Mouse (Mus musculus) adrenal gland (tissue): ENCODE data around the gene Fam19a1.

Experiments used
- intact Hi-C: fragments of 180-260 bp; cut with DNase I; formaldehyde crosslinking; loops from one replicate; pipeline ENCODE4 v1.15.1; 2025

Fam19a1 gene

GRCm38 (mm10) chr6:96254815-96255214 is 141.9 kb downstream of the Fam19a1 start:
- intact Hi-C loops = no loop called here

GRCm38 (mm10) chr6:96258651-96259050 is 145.7 kb downstream of the Fam19a1 start:
- intact Hi-C loops = no loop called here

DNA sequence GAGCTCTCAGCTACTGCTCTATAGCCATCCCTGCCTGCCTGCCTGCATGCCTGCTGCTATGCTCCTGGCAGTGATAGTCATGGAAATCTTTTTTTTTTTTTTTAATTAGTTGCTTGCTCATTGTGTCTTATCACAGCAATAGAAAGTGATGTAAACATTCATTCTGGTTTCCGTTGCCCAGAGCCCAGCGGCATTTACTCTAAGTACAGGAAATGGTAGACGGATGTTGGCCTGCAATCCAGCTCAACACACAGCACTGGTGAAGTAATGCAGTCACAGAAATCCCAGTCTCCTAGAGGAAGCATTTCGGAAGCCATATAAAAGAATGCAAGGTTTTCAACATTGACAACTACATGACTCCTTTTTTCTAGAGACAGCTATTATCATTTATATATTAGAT is 153.5 kb downstream of the Fam19a1 start:
- intact Hi-C loops = no loop called here

- intact Hi-C loops = no loop called here
These were observed 155.8 kb downstream of the Fam19a1 start for GRCm38 (mm10) chr6:96268788-96269187.

DNA sequence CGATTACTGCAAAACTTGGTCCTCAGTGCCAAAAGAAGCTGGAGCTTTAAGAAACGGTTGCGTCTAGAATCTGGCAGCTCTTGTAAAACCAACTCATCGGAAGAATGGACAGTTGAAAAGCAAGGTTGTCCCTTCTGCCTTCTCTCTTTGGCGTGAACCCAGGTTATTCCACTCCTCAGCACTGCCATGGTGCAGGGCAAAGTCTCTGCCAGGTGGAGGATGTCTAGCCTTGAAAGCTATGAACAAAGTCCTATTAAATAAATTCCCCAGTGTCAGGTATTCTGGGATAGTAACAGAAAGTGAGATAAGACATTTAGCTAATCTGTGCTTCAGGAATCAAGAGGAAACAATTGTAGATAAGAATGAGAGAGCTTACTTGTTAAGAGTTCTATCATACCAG is 157.5 kb downstream of the Fam19a1 start:
- intact Hi-C loops = no loop called here

GRCm38 (mm10) chr6:96283731-96284130 is 170.8 kb downstream of the Fam19a1 start:
- intact Hi-C loops = no loop called here

DNA sequence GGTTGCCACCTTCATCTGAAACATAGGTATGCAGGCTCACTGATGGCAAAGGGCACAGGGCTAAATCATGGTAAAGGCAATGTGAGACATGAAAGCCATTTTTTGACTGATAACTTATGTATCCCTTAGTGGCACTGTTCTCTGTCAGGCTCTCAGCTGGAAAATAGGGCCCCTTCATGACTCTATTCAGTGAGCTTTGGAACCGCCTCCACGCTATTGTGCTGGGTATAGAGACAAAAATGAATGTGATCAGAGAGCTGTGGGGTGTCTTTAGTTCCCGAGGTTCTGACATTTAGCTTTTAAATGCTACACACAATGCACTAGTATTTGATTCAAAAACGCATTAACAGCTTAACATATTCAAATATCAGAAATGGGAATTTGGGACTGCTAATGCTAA is 171.6 kb downstream of the Fam19a1 start:
- intact Hi-C loops = no loop called here

GRCm38 (mm10) chr6:96286276-96286675 is 173.3 kb downstream of the Fam19a1 start:
- intact Hi-C loops = no loop called here

DNA sequence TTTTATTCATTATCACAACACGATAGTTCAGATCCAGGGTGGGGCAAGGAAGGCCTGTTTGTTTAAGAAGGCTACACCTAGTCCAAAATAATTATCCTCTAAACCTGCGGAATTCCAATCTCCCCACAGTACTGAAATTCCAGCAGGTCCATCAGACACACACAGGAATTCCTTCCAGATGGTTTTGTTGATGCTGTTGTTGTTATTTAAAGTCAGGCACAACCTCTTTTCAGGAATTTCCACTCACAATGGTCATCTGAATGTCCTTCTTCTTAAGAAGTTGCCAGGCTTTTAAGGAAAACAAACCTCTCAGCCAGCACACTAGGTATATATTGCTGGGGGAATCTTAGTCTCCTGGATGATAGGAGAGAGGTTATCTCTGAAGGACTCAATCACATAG is 174.4 kb downstream of the Fam19a1 start:
- intact Hi-C loops = no loop called here

DNA sequence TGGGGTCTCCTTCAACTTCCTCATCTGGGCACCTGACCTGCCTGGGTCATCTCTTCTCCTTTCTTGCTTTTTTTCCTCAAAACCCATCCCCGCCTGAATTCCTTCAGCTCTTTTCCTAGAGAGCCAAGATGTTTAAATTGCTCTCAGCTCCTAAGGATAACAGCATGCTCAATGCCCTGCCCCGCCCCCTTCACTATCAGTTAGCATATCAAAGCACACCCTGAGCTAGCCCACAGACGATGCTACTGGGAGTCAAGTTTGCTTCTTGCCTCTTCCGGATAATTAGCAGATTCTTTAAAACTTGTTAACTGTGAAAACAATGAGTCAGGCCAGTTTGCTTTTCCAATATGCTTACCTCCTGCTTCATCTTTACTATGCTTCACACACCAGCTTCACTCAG is 176.7 kb downstream of the Fam19a1 start:
- intact Hi-C loops = no loop called here

DNA sequence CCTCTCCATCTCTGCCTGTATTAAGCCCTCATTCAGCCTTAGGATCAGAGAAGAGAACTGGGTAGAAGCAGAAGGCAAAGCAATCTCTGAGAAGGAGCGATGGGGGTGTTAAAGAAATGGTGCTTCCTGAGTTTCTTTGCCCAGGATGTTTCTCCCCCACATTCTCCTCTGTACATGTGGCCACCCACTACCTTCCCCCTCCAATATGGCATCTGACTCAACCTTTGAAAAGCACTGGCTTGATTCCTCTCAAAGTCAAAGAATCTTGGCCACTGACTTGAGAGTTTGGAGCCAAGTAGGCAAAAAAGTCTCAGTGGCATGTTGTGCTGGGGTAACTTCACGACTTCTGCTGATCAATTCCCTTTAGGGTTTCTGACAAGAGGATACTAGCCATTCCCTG is 234.5 kb downstream of the Fam19a1 start:
- intact Hi-C loops = no loop called here

GRCm38 (mm10) chr6:96349446-96350025 is 236.6 kb downstream of the Fam19a1 start:
- intact Hi-C loops = no loop called here

DNA sequence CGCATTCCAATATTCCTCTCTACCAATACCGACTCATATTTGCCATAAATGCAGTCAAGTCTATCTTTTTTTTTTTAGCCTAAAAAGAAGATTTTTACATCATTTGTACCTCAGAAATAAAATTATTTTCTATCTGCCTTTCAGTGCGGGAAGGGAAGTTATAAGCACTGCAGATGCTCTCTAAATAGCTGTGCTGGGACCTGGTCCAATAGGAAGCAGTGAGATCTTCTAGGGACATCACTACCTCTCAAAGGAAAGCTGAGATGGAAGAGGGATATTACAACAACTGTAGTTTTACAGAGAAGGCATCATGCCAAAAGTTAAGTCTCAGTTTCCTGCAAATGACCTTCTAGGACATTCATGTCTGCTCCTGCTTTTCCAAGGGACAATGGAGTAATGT is 256.6 kb downstream of the Fam19a1 start:
- intact Hi-C loops = no loop called here

GRCm38 (mm10) chr6:96372848-96373247 is 259.9 kb downstream of the Fam19a1 start:
- intact Hi-C loops = no loop called here

- intact Hi-C loops = no loop called here
These were observed 260.3 kb downstream of the Fam19a1 start for GRCm38 (mm10) chr6:96373274-96373673.

- intact Hi-C loops = no loop called here
These were observed 263.8 kb downstream of the Fam19a1 start for GRCm38 (mm10) chr6:96376773-96377172.

DNA sequence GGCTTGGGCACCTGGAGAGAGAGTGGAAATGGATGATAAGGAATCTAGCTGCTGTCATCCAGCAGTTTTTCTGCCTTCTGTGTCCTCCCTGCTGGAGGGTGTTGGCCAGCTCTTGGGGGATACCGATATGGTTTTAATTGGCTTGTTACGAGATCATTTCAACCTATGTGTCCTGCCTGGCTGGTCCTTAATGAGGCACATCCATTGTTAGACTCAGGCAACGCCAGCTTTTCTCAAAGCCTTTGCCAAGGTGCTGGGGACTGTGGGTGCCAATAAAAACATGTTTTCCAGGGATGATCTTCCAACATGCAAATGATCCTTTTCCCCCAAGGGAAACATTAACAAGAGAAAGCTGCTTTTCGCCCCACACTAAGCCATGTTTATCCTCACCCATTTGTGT is 266.3 kb downstream of the Fam19a1 start:
- intact Hi-C loops = no loop called here

DNA sequence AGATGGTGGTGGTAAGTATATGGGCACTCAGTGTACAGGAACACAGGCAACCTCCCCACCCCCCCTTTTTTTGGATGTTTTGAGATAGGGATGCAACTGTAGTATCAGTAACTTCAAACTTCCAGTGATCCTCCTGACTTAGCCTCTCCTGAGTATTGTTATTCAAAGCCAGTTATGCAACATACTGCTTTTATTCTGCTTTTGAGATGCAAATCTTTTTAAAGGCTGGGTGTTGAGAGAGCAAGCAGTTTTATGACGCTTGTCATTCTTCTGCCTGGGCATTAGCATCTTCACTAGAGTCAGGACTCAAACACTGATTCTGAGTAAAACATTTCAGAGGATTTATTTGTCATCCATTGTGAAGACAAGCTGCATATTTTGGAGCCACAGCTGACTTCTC is 271.5 kb downstream of the Fam19a1 start:
- intact Hi-C loops = no loop called here

DNA sequence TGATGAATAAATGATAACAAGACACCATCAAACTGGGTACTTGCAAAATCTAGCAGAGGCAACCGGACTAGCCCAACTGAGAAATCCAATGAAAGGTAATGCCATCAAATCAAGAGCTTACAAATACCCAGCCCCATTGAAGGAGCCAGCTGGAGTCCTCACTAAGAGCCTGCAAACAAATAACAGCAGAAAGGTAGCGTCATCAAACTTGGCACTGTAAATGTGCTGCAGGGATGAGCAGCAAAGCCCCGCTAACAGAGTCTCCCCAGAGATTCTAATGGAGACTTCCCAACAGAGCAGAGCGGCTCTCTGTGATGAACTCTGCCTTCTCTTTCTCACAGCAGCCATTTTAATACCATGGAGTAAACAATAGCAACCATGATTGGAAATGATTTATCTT is 305.9 kb downstream of the Fam19a1 start:
- intact Hi-C loops = no loop called here

- intact Hi-C loops = no loop called here
These were observed 306.9 kb downstream of the Fam19a1 start for GRCm38 (mm10) chr6:96419704-96420382.

DNA sequence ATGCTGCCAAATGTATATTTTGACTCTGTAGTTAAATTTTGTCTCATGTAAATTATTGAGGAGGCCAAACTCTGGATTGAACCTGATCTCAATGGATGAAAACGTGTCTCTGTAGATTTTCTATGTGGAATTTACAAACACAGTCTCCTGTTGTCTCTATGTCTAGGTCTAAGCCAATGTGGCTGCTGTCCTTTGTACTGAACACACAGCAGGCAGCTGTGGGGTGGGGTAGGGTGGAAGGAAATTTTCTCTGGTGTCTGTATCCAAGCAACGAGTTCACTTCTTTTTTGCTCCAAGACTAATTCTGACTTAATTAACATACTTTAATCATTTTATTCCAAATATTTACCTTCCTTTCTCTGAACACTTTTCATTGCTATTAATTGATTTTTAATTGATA is 307.6 kb downstream of the Fam19a1 start:
- intact Hi-C loops = no loop called here

DNA sequence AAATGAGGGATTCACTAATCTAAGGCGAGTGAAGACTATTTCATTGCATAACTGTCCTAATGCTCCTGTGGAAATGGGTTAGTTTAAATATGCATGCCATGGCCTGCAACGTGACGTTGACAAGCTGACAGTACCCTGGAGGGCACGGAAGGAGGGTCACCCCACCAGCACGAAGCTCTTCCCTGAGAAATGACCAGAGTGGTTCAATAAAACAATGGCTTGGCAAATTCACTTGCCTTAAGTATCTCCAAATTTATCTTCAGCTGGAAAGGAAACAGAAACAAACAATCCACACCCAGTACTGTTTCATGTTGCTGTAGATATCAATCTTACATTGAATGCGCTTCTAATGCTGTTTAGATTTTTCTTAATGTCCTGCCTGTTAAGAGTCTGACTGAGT is 316.4 kb downstream of the Fam19a1 start:
- intact Hi-C loops = no loop called here

DNA sequence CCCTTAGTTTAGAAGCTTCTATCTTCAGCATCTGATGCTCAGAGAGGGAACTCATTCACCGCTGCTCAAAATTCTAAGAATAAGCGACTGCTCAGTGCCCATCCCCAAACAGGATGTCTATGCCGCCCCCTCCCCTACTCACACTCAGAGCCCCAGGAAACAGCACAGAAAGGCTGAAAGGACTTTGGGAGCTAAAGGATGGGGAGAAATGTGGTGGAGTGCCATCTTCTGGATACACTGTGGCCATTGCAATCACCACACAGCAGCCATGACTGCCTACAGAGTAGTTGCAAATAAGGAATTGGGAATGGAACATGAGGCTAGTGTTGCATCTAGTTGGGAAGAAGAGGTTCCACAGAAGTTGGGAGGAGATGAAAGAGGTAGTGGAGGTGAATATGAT is 319.4 kb downstream of the Fam19a1 start:
- intact Hi-C loops = no loop called here
